Mouse (Mus musculus) B cell, adult 62 days (primary cell): ENCODE results near the gene Reep1. TPM values are rescaled to one million over a fixed set of nuclear protein-coding genes. Genes with fewer than 3 reads are reported as not detected.

Experiments
- total RNA-seq: library from RNA; stranded (reverse); gene quantifications from 4 replicates; pipeline ENCODE4 v1.2.4, GENCODE M21; 2023

Gene Reep1
- 0.16 TPM in 1 of 4 replicates, not detected in the others for total RNA-seq

GRCm38 (mm10) chr6:71707511-71708501, at the start of gene Reep1:
Reep1 (plus strand) TSS chr6:71707561.

GRCm38 (mm10) chr6:71826869-71827268, 119.5 kb downstream of the Reep1 start, which contains the start of gene Mrpl35:
Mrpl35 (minus strand) TSS chr6:71826969.

GRCm38 (mm10) chr6:71830690-71831580, 123.6 kb downstream of the Reep1 start, which contains the start of gene Immt:
Immt (plus strand) TSS chr6:71831331.

Other genes with a start within 250 kb of the Reep1 start
- gene Rnf103, start 213.7 kb upstream of the Reep1 start, total RNA-seq: 29.0 to 30.6 TPM (median 30.0 TPM) in 4 replicates
- 42.3 to 65.8 TPM (median 49.5 TPM) in 4 replicates for gene Chmp3, start 163.8 kb upstream of the Reep1 start, total RNA-seq
- 116 to 139 TPM (median 122 TPM) in 4 replicates for gene Kdm3a, start 74.6 kb upstream of the Reep1 start, total RNA-seq
- 12.4 to 18.2 TPM (median 15.2 TPM) in 4 replicates for gene Mrpl35, start 119.4 kb downstream of the Reep1 start, total RNA-seq
- 90.3 to 102 TPM (median 95.0 TPM) in 4 replicates for gene Immt, start 123.8 kb downstream of the Reep1 start, total RNA-seq
- gene Ptcd3, start 201.2 kb downstream of the Reep1 start, total RNA-seq: 86.8 to 109 TPM (median 98.9 TPM) in 4 replicates
- 68.8 to 75.9 TPM (median 70.6 TPM) in 4 replicates for gene Polr1a, start 201.5 kb downstream of the Reep1 start, total RNA-seq